Mouse (Mus musculus): Measurements from ENCODE around the gene Pex11b.

DNA sequence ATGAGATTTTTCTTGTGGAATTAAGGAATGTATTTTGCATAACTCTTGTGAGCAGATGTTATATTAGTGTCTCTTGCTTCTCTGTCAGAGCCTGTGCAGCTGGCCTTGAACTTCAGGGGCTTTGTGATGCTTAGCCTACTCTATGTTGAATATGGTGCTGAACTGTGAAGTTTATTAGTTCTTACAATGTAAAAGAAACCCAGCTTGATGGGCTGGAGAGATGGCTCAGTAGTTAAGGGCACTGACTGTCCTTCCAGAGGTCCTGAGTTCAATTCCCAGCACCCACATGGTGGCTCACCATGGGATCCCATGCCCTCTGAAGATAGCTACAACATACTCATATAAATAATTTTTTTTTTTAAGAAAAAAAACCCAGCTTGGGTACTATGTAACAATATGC, 3.1 kb upstream of the Pex11b start:
- TF ChIP-seq CTCF (IDR thresholded peaks at IDR 0.05; ENCODE audit: borderline replicate concordance, control insufficient read depth, extremely low read depth, insufficient read depth, low read length, poor library complexity) (no peak), POLR2A (IDR thresholded peaks at IDR 0.05; ENCODE audit: control insufficient read depth, extremely low read depth, insufficient read depth, low read length, poor library complexity) (no peak)

All from thymus, adult 2 months (tissue).